Mouse (Mus musculus): ENCODE measurements around the gene Cep170b.

The Cep170b gene

GRCm38 (mm10) chr12:112737081-112737480 lies 16.8 kb downstream of the Cep170b start:
- DNase-seq: no peak

GRCm38 (mm10) chr12:112737761-112738160 lies 17.5 kb downstream of the Cep170b start:
- no peak for DNase-seq

DNA sequence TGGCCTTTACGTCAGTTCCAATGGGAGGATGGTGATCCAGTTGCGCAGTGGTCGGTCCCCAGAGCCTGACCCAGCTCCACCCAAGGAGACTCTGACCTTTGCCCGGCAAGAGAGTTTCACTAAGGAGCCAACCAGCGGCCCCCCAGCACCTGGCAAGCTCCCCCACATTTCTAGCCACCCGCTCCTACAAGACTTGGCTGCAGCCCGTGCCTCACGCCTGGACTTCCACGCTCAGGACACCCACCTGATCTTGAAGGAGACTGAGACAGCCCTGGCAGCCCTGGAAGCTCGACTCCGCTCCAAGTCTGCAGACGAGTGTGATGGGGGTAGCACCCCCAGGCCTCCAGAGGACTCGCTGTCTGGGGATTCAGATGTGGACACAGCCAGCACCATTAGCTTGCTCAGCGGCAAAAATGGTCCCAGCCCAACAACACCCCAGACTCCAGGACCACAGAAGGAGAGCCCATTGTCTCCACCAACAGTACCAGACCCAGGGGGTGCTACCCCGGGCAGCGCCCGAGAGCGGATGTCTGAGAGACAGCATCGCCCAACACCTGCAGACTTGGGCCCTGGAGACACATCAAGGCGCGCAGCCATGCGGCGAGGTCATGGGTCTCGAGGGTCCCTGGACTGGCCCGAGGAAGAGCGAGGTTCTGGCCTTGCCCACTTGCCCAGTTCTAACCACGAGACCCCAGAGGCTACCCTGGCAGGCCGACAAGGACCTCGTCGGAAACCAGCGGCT lies 18.2 kb downstream of the Cep170b start:
- DNase-seq: no peak

GRCm38 (mm10) chr12:112739023-112739568 lies 18.8 kb downstream of the Cep170b start:
- no peak for DNase-seq

DNA sequence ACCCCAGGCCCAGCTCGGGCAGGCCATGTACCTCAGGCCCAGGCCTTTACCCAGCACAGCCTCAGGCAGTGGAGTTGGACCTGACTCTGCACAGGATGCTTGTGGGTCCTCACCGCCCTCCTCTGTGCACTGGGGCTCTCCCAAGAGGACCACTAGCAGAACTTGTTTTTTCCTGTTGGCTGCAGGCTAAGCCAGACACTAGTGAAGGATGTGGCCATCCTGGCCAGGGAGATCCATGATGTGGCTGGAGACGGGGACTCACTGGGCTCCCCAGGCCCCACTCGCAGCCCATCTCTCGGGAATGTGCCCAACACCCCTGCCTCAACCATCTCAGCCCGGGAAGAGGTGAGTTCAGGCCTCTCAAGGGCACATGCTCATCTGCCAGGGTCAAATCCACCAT lies 22.5 kb downstream of the Cep170b start:
- no peak for DNase-seq

- DNase-seq: peak; percentile 90
Measured at GRCm38 (mm10) chr12:112743168-112743975, 23.1 kb downstream of the Cep170b start.

DNA sequence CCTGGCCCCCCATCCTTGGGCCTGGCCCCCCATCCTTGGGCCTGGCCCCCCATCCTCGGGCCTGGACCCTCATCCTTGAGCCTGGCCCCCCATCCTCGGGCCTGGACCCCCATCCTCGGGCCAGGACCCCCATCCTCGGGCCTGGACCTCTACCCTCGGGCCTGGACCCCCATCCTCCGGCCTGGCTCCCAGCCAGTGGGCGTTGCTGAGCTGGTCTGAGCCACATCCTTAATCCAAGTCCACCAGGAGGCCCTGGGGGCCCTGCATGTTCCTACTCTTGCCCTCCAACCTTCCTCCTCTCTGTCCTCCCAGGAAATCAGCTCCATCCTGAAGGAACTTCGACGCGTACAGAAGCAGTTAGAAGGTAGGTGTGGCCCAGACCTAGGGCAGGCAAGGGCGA lies 24.0 kb downstream of the Cep170b start:
- no peak for DNase-seq

DNA sequence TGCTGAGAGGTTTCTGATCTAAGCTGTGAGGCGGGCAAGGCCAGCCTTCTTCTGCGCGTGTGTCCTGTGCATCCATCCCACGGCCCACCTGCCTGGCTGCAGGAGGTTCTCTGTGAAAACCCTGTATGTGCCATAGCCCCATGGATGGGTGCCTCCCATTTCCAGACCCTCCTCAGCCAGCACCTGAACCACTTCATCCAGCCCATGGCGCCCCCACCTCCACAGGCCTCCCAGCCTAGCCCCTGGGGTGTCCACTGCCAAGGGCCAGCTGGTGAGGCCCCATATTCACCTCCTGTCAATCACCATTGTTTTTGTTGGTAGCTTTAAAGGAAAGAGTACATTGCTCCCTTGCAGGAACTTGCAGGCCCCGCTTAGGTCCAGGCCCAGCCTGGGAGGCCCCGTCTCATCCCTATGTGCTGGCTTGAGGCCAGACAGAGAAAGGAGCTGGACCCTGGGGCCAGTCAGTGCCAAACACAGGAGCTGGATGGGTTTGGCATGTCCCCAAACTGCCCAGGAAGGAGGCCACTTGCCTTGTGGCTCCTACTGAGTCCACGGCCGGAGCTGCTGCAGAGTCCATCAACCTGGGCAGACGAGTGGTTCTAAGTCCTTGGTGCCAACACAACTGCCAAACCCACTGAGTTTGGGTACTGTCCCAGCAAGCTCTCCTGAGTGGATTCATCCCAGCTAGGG lies 24.8 kb downstream of the Cep170b start:
- no peak for DNase-seq

DNA sequence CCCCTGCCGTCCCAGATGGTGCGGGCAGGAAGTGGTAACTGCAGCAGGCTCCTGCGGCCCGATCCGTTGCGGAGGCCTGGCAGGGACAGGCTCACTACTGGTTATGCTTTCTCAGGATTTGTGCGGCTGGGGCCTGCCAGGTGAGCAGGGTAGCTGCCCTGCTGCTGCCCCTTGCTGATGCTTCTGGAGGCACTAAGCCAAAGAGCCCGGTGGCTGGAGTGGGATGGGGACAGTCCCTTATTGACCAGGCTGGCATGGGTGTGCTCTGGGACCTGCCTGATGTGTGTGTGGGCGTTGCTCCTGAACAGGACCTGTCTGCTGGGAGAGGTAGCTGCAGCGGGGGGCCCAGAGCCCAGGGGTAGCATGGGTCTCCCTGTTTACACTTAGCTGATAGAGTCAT lies 25.5 kb downstream of the Cep170b start:
- peak; percentile 45 for DNase-seq

DNA sequence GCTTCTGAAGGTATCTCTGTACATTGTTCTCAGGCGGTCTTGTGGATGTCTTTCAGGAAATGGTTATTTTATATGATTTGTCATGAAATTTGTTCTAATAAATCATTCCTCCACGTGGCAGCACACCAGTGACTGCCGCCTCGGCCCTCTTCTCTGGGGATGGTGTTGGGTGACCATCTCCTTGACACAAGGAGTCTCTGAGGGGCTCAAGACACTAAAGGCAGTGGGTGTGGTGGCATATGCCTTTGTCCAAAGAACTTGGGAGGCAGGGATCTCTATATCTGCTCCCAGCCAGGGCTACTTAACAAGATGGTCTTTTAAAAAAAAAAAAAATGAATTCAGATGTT lies 26.2 kb downstream of the Cep170b start:
- DNase-seq: no peak

DNA sequence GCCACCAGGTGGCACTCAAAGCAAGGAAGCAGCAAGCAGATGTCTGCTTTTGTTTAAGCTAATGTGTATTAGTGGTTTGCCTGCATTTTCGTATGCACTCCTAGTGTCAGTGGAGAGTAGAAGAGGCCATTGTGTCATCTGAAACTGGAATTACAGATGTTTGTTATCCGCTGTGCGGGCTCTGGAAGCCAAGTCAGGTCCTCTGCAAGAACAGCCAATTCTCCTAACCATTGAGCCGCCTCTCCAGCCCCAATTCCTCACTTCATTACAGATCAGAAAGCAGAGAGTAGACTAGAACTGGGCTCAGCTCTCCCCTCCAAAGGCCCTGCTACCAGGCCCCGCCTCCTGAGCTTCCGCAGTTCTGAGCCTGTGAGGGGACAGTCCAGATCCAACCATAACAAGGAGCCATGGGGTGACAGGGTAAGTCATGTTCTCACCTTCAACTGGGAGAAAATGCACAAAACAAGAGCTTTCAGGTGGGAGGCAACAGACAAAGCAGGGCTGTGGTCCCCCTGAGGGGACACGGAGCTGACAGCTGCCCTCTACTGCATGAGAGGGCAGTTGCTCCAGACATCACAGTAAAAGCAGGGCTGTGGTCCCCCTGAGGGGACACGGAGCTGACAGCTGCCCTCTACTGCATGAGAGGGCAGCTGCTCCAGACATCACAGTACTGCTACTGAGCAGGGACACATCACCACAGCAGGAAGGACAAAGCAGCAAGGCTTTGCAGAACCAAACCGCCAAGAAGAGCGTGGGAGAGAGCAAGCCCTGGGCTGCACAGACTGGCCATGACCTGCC lies 26.8 kb downstream of the Cep170b start:
- DNase-seq: peak; percentile 68

- no peak for DNase-seq
Measured at GRCm38 (mm10) chr12:112747606-112747970, 27.3 kb downstream of the Cep170b start.

GRCm38 (mm10) chr12:112750976-112751375 lies 30.7 kb downstream of the Cep170b start:
- DNase-seq: no peak

- DNase-seq: no peak
Measured at GRCm38 (mm10) chr12:112752399-112752798, 32.1 kb downstream of the Cep170b start.

DNA sequence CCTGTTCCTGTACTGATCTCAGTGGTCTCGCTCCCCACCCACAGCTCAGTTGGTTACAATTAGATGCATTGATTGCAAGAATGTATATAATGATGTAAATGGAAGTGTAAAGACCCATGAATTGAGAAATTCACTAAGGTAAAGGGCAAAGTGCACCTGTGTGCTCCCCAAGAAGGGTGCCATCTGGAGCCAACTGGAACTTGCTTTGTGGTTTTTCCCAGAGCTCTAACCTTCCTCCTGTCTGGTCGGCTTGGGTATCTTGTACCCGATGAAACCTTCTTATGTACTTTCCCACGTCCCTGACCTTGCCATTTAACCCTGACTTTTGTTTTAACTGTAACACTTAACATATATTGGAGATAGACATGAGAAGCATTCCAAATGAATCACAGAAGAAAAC lies 35.6 kb downstream of the Cep170b start:
- DNase-seq: no peak

- peak; percentile 3 for DNase-seq
Measured at GRCm38 (mm10) chr12:112757896-112758295, 37.6 kb downstream of the Cep170b start.

- DNase-seq: peak; percentile 3
Measured at GRCm38 (mm10) chr12:112759471-112759870, 39.2 kb downstream of the Cep170b start.

DNA sequence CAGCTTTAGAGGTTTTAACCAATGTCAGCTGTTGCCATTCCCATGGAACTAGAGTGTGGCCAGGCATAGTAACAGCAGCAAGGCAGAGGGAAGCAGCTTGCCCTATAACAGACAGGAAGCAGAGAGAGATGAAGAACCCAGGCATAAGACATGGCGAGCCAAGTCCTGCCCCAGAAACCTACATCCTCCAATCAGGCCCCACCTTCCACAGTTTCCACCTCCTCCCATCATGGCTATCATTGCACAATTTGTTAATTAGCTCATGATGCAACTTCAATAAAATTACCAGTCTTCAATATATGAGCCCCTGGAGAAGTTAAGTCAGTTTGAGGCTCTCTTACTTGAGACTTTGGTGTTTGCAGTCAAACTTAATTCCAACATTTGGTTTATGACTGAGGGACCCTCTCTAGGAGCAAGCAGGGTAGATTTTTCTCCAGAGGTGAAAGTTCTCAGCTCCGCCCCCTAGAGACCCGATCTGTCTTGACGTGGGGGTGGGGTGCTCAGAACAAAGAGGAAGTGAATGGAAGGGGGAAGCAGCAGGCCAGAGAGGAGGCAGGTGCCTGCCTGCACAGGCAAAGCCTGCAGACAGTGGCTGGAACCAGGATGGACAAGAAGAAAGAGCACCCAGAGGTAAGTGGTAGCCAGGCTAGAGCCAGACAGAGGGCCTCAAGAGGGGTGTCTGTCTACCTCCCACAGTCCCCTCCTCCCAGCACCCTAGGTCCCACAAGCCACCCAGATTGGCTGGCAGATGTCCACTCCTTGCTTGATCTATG lies 40.1 kb downstream of the Cep170b start, which contains the start of gene Pld4:
Gene Pld4, plus strand, starts transcription at position 502 of the 773 bp plus-strand sequence.
- peak; percentile 60 for DNase-seq

- peak; percentile 8 for DNase-seq
Measured at GRCm38 (mm10) chr12:112761411-112761810, 41.2 kb downstream of the Cep170b start.

- DNase-seq: peak; percentile 18
Measured at GRCm38 (mm10) chr12:112762018-112762417, 41.8 kb downstream of the Cep170b start.

GRCm38 (mm10) chr12:112763176-112763575 lies 42.9 kb downstream of the Cep170b start:
- peak; percentile 4 for DNase-seq

DNA sequence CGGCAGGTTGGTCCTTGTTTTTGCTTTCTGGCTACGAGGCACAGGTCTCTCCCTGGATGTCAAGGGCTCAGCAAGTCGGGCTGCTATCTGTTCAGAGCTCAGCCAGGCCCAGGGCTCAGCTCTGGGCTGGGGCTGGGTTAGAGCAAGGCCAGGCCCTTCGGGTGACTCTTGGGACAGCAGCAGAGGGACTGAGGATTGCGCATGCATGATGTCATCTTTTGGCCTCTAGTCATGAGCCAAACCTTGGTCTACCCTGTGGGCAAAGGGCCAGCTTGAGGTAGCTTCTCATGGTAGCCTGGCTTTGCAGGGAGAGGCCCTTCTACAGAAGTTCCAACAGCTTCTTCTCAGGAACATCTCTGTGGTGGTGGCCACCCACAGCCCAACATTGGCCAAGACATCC lies 43.9 kb downstream of the Cep170b start:
- peak; percentile 3 for DNase-seq
